Mouse (Mus musculus): Measurements from ENCODE around the gene Spem2. TPM values are rescaled to one million over a fixed set of nuclear protein-coding genes. Genes with fewer than 3 reads are reported as not detected.
A peak's percentile ranks its signal among the peaks of the same experiment; 100 is the strongest.
"Not testable (repeated sequence)": the region's sequence is repeated elsewhere in the genome, so short reads cannot be mapped to it uniquely, and the experiment has no call there.

Spem2 gene
- polyA plus RNA-seq (2012; rRNA removed): not detected in 2 replicates

DNA sequence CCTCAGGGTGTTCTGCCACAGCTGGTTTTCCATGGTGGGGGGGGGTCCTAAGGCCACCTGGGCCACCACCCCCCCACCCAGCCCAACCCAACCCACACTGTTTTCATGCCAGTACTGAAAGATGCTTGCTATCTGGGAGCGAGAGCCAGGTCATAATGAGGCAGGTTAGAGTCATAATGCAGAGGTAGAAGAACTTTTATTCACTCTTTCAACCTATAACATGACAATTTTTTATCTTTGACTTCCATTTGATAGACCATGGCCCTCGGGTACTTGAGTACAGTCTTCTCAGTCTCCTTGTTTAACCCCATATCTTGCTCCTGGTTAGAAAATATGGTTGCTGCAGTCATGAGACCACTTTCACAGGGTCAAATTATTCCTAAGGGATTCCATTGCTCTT, at the start of gene Spem2:
TSS of gene Spem2 (minus strand) at position 101 of the 400 bp plus-strand sequence.
- DNase-seq (ENCODE audit: low read depth, low spot score): no peak
- 76% methylated on average over 2 of the region's 2 CpGs for WGBS

DNA sequence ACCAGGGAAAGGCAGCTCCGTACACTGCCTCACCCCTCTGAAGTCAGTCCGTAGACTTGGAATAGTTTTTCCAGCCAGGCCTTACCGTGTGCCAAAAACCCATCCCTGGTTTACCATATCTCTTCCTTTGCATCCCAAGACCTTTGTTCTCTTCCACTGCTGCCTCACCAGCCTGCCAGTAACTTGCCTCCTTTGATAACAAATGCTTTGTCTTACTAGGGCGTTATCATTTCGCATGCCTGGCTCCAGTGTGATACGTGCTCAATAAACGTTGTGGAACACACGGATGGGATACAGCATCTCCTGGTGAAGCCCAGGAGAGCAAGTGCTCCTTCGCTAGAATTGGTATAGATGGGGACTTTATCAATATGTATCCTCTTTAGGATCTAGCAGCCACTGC, 49.1 kb upstream of the Spem2 start:
- no peak for DNase-seq (ENCODE audit: low read depth, low spot score)

DNA sequence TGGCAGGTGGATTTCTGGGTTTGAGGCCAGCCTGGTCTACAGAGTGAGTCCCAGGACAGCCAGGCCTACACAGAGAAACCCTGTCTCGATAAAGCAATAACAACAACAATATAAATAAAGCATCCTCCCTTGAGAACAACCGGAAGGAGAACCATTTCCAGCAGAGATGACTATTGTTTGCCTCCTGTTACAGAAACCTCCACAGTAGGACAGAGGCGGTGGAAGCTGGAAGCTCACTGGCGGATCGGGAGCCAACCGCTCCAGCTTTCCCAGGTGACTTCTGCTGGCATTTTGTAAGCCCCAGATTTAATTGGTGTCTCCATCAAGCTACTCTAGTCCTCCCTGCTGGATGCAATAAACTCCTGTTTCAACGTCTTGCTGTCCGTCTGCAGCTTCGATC, 47.3 kb upstream of the Spem2 start:
- no peak for DNase-seq (ENCODE audit: low read depth, low spot score)
- 75% methylated on average over 9 of the region's 9 CpGs for WGBS

More for the DNA sequence above, 49.1 kb upstream of the Spem2 start:
- 63% methylated on average over 9 of the region's 9 CpGs for WGBS

DNA sequence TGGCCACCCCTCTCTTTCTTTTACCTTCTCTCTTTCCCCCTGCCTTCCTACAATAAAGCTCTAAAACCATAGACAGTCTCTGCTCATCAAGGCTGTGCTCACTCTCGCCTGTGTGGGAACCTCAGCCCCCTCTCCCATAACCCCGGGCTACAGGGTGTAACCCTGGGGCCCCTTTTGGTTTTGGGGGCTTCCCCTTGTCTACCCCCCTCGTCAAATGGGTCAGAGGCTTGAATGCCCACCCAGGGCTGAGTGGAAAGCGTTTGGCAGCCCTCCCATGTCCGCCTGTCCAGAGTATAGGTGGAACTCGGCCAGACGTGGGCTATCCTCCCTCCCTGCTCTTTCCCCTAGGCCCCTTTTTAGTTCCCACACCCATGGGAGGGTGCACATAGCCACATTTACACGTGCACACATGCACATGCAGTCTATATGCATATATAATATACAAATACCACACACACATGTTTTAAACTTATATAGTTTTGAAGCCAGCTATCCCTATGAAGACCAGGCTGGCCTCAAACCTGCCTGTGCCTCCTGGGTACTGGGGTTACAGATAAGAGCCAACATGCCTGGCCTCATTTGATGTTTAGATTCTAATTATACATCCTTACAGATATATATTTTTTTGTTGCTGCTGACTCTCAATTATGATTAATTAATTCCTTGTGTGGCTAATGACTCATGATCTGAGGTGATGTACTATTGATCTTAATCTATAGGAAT, 46.0 kb upstream of the Spem2 start:
- DNase-seq (ENCODE audit: low read depth, low spot score): no peak
- 48% methylated on average over 8 of the region's 8 CpGs for WGBS

DNA sequence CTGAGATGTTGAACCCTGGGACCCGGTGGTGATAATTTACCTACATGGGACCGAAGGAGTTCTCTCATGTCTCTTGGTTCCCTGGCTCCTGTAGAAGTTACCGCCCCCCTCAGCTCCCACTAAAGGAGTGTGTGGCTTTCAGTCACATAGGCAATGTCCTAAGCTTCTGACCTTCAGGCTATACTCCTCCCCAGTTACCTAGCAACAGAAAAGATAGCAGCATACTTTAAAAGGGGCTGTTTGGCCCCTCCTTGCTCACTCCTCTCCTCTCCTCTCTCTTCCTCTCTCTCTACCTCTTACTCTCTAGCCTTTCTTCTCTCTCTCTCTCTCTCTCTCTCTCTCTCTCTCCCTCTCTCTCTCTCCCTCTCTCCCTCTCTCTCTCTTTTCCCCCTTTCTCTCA, 45.5 kb upstream of the Spem2 start:
- DNase-seq (ENCODE audit: low read depth, low spot score): not testable (repeated sequence)
- WGBS: 75% methylated on average over 3 of the region's 3 CpGs

DNA sequence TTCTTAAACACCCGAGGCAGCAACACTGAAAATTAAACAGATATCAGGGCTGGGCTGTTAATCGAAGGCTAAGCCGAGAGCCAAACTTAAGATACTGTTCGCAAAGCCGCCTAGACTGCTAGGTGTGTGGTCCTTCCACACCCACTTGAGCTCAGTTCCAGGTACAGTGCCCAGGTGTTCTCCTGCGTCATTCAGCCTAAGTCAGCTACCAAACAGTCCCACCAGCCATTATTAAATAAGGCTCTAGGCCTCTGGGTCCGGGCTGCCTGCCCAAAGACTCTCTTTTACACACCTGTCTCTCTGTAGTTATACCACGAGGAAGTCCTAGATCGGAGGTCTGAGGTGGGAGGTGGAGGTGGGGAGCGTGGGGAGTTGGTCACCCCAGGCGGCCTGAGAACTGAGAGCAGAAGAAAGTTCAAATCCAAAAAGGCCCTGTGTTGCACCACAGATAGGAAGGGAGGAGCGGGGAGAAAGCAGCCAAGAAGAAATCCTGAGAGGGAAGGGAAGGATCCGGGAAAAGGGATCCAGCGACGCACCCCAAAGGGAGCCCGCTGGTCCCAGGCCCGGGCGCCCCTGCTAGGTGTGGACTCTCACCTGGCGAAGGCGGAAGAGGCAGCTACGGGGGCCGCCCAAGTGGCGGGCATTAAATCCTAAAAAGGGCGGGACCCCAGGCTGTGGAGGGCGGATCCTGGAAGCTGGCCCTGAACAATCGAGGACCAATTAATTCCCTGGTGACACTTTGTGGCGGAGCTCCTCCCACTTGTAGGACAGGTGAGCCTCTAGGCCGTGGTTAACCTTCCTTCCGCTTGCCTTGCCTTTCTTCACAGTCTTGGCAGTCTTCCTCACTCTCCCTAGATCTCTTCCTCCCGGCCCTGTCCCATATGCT, 40.1 kb upstream of the Spem2 start, which contains the start of gene Tnk1:
TSS of gene Tnk1 (minus strand) at position 618 of the 886 bp plus-strand sequence.
- peak; percentile 87 for DNase-seq (ENCODE audit: low read depth, low spot score)
- WGBS: 20% methylated on average over 30 of the region's 30 CpGs

DNA sequence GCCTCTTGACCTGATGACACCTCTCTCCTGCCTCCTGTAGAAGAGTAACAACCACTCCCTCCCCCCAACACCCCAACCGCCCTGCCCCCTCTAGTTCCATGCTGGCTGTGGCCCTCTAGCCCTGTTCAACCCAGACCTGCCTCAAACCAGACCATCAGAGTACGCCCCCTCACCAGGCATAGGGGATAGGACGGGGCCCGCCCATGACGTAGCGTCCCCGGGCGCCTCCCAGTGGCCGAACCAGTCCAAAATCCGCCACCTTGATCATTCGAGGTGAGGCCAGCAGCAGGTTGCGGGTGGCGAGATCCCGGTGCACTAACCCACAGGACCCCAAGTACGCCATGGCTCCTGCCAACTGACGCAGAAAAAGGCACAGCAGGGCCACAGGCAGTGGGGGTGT, 37.1 kb upstream of the Spem2 start:
- WGBS: 67% methylated on average over 16 of the region's 16 CpGs
- no peak for DNase-seq (ENCODE audit: low read depth, low spot score)

DNA sequence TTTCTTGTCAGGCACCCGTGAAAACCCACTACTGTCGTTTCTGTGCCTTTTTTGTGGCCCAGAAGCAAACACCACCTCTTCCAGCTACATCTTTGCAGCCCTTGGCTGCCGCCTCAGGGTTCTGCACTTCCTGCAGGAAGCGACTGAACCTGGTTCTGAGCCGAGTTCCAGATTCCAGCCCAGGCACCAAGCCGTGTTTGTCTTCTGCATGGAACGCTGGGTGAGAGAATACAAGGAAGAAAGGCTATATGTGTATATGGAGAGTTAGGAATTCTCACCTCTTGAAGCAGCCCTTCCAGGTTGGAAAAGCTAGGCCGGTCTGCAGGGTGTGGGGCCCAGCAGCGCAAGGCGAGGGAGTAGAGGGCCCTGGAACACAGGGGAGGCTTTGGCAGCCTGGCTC, 36.4 kb upstream of the Spem2 start:
- 74% methylated on average over 10 of the region's 10 CpGs for WGBS
- no peak for DNase-seq (ENCODE audit: low read depth, low spot score)

DNA sequence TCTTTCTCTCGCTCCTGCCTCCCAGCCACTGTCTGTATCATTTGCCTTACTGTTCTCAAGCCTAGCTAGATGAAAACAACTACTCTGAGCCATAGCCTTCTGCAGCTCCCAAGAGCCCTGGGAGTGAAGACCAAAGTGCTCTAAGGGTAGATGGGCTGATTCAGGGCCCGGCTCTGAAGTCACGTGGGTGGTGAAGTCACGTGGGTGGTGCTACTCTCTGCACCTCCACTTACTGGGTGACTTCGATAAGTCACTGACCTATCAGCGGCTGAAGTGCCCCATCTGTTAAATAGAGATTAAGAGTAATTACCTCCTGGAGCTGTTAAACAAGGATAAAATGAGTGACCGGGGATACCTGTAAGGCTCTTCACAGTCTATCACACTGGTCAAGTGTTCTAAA, 35.7 kb upstream of the Spem2 start:
- DNase-seq (ENCODE audit: low read depth, low spot score): no peak
- 63% methylated on average over 7 of the region's 7 CpGs for WGBS

DNA sequence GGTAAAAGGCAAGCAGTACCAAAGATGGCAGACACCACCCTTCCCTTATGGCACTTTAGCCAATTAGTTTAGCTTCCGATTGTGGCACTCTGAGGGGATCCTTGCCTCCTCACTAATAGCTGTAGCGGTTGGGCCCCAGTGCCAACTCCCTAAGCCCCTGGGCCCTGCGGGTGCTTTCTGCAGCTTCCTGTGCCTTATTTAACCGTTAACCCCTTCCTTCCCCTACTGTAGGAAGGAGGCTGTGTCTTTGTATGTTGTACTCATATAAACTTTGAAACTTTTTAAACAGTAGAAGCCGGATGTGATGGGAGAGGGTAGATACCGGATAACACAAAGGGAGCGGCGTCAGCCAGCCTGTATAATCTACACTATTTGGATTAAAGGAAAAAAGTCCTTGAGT, 32.5 kb upstream of the Spem2 start:
- 71% methylated on average over 8 of the region's 8 CpGs for WGBS
- DNase-seq (ENCODE audit: low read depth, low spot score): no peak

DNA sequence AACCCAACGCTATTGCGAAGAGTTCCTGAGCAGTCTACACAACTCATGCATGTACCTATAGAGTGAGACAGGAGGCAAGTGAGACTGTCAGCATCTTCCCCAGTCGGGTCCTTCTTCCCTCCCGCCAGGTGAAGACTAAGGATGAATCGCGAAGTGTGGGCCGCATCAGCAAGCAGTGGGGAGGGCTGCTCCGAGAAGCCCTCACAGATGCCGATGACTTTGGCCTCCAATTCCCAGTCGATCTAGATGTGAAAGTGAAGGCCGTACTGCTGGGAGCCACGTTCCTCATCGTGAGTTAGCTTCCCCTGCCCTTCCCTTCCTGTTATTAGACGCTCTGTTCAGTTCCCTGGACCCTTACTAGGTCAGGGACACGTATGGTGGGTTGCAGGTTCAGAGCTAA, 31.6 kb upstream of the Spem2 start:
- 87% methylated on average over 15 of the region's 15 CpGs for WGBS
- DNase-seq (ENCODE audit: low read depth, low spot score): no peak

DNA sequence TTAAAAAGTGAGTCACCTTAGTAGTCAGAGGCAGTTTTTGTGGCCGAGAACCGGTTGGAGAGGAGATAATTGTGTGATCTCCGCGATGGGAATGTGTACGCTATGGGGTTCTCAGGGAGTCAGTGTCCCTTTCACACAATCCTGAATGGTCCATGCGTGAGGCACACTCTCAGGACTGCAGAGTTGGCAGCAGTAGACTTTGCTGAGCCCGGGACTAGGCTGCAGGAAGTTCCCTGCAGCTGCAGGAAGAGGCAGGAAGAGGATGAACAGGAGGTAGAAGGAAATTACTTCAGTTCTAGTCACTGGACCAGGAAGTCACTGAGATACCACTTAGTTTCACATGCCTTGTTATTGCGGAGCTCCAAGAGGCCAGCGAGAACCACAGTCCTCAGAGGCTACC, 30.9 kb upstream of the Spem2 start:
- 70% methylated on average over 9 of the region's 9 CpGs for WGBS
- DNase-seq (ENCODE audit: low read depth, low spot score): no peak

DNA sequence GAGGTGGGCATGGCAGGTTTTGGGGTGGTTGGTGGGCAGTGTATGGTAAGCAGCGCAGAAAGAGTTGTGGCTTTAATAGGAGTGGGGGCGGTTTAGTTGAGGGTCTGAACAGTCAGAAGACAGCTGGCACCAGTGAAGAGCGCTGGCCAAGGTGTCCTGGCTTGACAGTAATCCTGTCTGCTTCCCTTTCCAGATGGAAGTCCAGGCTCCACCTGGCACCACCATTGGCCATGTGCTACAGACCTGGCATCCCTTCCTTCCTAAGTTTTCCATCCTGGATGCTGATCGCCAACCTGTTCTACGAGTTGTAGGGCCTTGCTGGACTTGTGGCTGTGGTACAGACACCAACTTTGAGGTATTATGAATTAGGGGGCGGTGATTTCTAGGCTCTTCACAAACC, 29.8 kb upstream of the Spem2 start:
- 91% methylated on average over 6 of the region's 6 CpGs for WGBS
- DNase-seq (ENCODE audit: low read depth, low spot score): no peak

DNA sequence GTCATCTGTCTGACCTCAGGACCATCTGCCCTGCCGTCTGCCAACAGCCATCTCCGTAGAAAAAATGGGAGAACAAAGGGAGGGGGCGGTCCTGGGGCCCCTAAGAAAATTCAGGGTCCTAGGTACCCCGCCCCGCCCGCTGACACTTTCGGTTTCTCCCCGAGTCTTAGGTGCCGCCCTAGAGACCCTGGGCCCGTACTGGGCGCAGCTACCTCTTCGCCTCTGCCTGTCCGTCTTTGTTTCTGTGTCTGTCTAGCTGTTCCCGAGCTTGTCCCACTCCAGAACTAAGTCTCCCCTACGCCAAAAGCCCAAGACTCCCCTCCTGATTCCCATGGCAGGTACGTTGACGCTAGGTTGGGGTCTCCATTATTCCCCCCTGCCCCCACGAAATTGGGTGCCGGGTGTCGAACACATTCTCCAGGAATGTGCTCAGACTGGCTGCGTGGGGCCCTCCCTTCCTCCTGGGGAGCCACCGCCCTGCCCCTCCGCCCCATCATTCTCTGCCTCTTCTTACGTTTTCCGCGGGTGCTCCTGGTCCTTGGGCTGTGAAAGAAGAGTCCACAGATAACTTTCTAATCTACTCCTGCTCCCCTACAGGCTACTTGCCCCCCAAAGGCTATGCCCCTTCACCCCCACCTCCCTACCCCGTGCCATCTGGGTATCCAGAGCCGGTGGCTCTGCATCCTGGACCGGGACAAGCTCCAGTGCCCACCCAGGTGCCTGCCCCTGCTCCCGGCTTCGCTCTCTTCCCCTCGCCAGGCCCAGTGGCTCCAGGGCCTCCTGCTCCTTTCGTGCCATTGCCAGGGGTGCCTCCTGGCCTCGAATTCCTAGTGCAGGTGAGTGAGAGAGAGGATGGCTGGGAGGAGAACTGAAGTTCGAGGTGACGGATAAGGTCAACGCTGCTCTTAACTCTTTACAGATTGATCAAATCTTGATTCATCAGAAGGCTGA, 28.7 kb upstream of the Spem2 start:
- no peak for DNase-seq (ENCODE audit: low read depth, low spot score)
- 8% methylated on average over 37 of the region's 37 CpGs for WGBS

DNA sequence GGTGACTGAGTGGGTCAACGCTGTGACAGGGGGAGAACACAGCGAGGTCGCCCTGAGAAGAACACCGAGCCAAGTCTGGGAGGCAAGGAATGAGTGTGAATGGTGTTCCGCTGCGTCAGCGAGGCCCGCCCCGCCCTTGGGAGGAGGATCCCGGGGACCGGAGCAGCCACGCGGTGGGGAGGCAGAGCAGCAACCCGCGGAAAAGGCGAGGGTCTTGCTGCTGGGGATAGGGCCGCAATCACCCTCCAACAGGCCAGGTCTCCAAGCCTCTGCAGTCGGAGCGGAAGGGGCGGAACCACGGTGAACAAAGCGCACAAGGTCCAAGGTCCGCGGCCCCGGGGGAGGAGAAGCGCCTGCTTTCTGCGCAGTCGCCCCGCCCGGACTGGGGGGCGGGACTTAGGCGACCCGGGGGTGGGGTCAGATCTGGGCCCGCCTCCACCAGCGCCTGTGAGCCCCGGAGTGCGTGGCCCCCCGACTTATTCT, 28.0 kb upstream of the Spem2 start, which contains the start of gene Plscr3:
TSS of gene Plscr3 (plus strand) at position 179 of the 483 bp plus-strand sequence.
- under 1% methylated on average over 38 of the region's 38 CpGs for WGBS
- peak; percentile 86 for DNase-seq (ENCODE audit: low read depth, low spot score)

DNA sequence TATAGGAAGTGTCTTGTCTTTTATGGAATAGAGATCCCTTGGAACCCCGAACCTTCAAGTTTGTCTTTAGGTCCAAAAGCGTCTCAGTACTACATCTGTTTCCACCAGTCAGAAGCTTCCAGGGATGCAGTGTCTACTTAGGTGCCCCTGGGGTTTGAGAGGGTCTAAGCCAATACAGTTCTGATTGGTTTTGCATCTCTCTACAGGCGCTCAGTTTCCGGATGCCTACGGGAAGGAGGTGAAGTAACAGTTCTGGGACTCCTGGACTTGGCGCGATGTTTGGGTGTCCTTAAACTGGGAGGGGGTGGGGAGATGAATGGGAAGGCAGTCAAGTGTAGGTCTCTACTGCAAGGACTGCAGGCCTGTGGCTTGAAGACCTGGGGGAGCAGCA, 20.4 kb upstream of the Spem2 start:
- WGBS: under 1% methylated on average over 7 of the region's 7 CpGs
- no peak for DNase-seq (ENCODE audit: low read depth, low spot score)

DNA sequence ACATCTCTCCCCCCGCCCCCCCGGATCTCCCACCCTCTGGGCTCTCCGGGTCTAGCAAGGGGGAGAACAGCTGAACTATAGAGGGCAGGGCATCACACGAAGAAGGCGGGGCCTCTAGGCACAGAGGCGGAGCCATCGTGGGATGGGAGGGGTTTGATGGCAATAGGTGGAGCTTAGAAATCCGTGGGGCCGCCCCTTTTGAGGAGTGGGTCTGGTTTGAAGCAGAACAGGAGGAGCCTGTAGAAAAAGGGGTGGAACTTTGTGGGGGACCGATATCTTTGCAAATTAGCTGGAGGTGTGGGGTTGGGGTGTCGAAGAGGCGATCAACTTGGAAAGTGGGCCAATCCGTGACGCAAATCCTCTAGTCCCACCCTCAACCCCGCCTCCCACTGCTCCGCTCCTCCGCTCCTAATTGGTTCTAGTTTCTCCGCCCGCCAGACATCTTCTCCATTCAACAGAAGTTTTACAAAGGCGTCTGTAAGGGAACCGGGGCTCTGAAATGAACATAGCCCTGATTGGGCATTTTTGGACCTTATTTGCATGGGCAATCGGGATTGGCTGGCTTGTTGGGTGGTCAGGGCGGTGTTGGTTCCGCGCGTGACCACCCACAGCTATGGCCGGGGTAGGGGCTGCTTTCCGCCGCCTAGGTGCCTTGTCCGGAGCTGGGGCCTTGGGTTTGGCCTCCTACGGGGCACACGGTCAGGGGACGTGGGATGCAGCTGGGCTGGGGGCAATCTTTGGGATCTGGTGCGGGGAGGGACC, 19.9 kb upstream of the Spem2 start, which contains the start of gene Tmem256:
TSS of gene Tmem256 (plus strand) at position 563 of the 762 bp plus-strand sequence.
- under 1% methylated on average over 34 of the region's 34 CpGs for WGBS
- peak; percentile 91 for DNase-seq (ENCODE audit: low read depth, low spot score)

DNA sequence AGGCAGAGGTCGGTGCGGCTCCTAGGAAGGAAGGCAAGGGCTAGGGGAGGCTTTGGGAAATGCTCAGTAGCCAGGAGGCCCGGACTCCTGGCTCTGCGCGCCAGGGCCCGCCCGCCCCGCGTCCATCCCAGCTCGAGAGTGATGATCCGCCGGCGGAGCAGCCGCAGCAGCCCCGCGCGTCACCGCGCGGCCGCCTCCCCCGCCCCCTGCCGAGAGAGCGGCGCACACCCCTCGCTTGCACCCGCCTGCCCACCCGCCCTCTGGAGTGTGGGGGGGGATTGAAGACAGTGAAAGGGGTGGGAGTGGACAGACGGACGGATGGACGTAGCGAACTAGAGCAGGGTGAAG, 19.3 kb upstream of the Spem2 start, which contains the start of gene Nlgn2:
TSS of gene Nlgn2 (minus strand) at position 181 of the 348 bp plus-strand sequence.
- under 1% methylated on average over 32 of the region's 32 CpGs for WGBS
- no peak for DNase-seq (ENCODE audit: low read depth, low spot score)

All from large intestine, adult 2 months (tissue).